Mouse (Mus musculus) limb, embryonic 13.5 days (tissue): ENCODE data around the gene Tnfrsf1a. TPM values are rescaled to one million over a fixed set of nuclear protein-coding genes. Genes with fewer than 3 reads are reported as not detected.

Experiments
- ATAC-seq: fragments of 200-750 bp; cut with Nextera tagmentation; 2 replicates; pipeline ENCODE4 v1.8.0; 2017; ENCODE audit warnings: low read depth, moderate number of reproducible peaks, moderate TSS enrichment; ENCODE audit not compliant: low FRiP score
- H3K27ac ChIP-seq: fragments of 300-500 bp; sonication (generic); 2 replicates; pipeline ENCODE4 v1.5.1; 2015; ENCODE audit warnings: inconsistent platforms, mild to moderate bottlenecking, moderate library complexity
- H3K27me3 ChIP-seq: fragments of 300-500 bp; sonication (generic); 2 replicates; pipeline ENCODE4 v1.6.1; 2015; ENCODE audit warnings: mild to moderate bottlenecking, inconsistent platforms
- H3K36me3 ChIP-seq: fragments of 300-500 bp; sonication (generic); 2 replicates; pipeline ENCODE4 v1.6.1; 2015; ENCODE audit warnings: inconsistent platforms, mild to moderate bottlenecking, moderate library complexity
- H3K4me1 ChIP-seq: fragments of 300-500 bp; sonication (generic); 2 replicates; pipeline ENCODE4 v1.6.1; 2015; ENCODE audit warnings: inconsistent platforms
- H3K4me2 ChIP-seq: fragments of 300-500 bp; sonication (generic); replicated peaks from 2 replicates; pipeline ENCODE4 v1.6.1; 2015; ENCODE audit warnings: inconsistent platforms, mild to moderate bottlenecking, moderate library complexity
- H3K4me3 ChIP-seq: fragments of 300-500 bp; sonication (generic); 2 replicates; pipeline ENCODE4 v1.5.1; 2015; ENCODE audit warnings: moderate library complexity, mild to moderate bottlenecking, inconsistent platforms
- H3K9ac ChIP-seq: fragments of 300-500 bp; sonication (generic); 2 replicates; pipeline ENCODE4 v1.6.1; 2015; ENCODE audit warnings: mild to moderate bottlenecking, inconsistent platforms
- H3K9me3 ChIP-seq: fragments of 300-500 bp; sonication (generic); 2 replicates; pipeline ENCODE4 v1.6.1; 2016; ENCODE audit warnings: inconsistent platforms
- WGBS: fragments of 180-500 bp; shearing (Covaris S2); methylation state at CpG from one replicate; pipeline ENCODE4 v1.1.7; 2015; 5-methylcytosine and 5-hydroxymethylcytosine counted together
- polyA plus RNA-seq: library from polyadenylated mRNA; unstranded; fragments of >200 nt; fragmentation: Nextera tagmentation; extraction: Ambion mirVana; gene quantifications from 2 replicates; pipeline ENCODE4 v1.2.1, GENCODE M21; 2015

Tnfrsf1a gene
- polyA plus RNA-seq, 1 experiment from 2014 or later: 71.4 TPM

- Histone ChIP-seq H3K27me3 (no peaks in the 10 kb centered on the region), H3K9ac (no peak overlapping the region), H3K36me3 (no peaks in the 10 kb centered on the region), H3K4me3 (no peak overlapping the region), H3K4me2 (no peak overlapping the region), H3K27ac (no peak overlapping the region), H3K9me3 (no peaks in the 10 kb centered on the region), H3K4me1 (0 out of 2 replicates have a peak, but pooled peaks cover 7% of the 10 kb centered on the region)
- WGBS: 91% methylated on average over 10 of the region's 10 CpGs
- no peak for ATAC-seq
Measured at GRCm38 (mm10) chr6:125407657-125408056, 58.5 kb downstream of the Tnfrsf1a start.

GRCm38 (mm10) chr6:125410551-125410950 is 61.4 kb downstream of the Tnfrsf1a start:
- no peaks in the 10 kb centered on the region for H3K27me3 ChIP-seq
- H3K36me3 ChIP-seq: no peaks in the 10 kb centered on the region
- 0 out of 2 replicates have a peak, but pooled peaks cover 7% of the 10 kb centered on the region for H3K4me1 ChIP-seq
- 67% methylated on average over 11 of the region's 11 CpGs for WGBS
- H3K4me3 ChIP-seq: no peak overlapping the region
- H3K4me2 ChIP-seq: no peak overlapping the region
- no peak overlapping the region for H3K9ac ChIP-seq
- no peak overlapping the region for H3K27ac ChIP-seq
- ATAC-seq: no peak
- H3K9me3 ChIP-seq: no peaks in the 10 kb centered on the region

GRCm38 (mm10) chr6:125410995-125411547 is 61.9 kb downstream of the Tnfrsf1a start:
- WGBS: 57% methylated on average over 8 of the region's 8 CpGs
- no peaks in the 10 kb centered on the region for H3K9me3 ChIP-seq
- ATAC-seq: no peak
- H3K4me3 ChIP-seq: no peak overlapping the region
- H3K36me3 ChIP-seq: no peaks in the 10 kb centered on the region
- no peaks in the 10 kb centered on the region for H3K27me3 ChIP-seq
- H3K27ac ChIP-seq: no peak overlapping the region
- no peak overlapping the region for H3K4me2 ChIP-seq
- no peak overlapping the region for H3K9ac ChIP-seq
- H3K4me1 ChIP-seq: 0 out of 2 replicates have a peak, but pooled peaks cover 7% of the 10 kb centered on the region

- Histone ChIP-seq H3K4me1 (0 out of 2 replicates have a peak, but pooled peaks cover 7% of the 10 kb centered on the region), H3K4me3 (no peak overlapping the region), H3K36me3 (no peaks in the 10 kb centered on the region), H3K27me3 (no peaks in the 10 kb centered on the region), H3K27ac (no peak overlapping the region), H3K9me3 (no peaks in the 10 kb centered on the region), H3K9ac (no peak overlapping the region), H3K4me2 (no peak overlapping the region)
- 88% methylated on average over 6 of the region's 6 CpGs for WGBS
- no peak for ATAC-seq
Measured at GRCm38 (mm10) chr6:125411661-125412060, 62.5 kb downstream of the Tnfrsf1a start.

Other genes starting within 250 kb of the Tnfrsf1a start
- gene Nop2, start 217.5 kb upstream of the Tnfrsf1a start, polyA plus RNA-seq: 65.6 and 67.1 TPM in 2 replicates
- gene Iffo1, start 204.1 kb upstream of the Tnfrsf1a start, polyA plus RNA-seq: 31.5 and 33.1 TPM in 2 replicates
- 1,893 and 1,983 TPM in 2 replicates for gene Gapdh, start 182.9 kb upstream of the Tnfrsf1a start, polyA plus RNA-seq
- gene Ncapd2, start 157.7 kb upstream of the Tnfrsf1a start, polyA plus RNA-seq: 146 and 148 TPM in 2 replicates
- 212 and 213 TPM in 2 replicates for gene Mrpl51, start 157.6 kb upstream of the Tnfrsf1a start, polyA plus RNA-seq
- gene Vamp1, start 133.8 kb upstream of the Tnfrsf1a start, polyA plus RNA-seq: 6.1 and 7.0 TPM in 2 replicates
- 3.1 and 3.2 TPM in 2 replicates for gene Tapbpl, start 117.5 kb upstream of the Tnfrsf1a start, polyA plus RNA-seq
- gene Cd27, start 112.4 kb upstream of the Tnfrsf1a start, polyA plus RNA-seq: 2.5 and 3.8 TPM in 2 replicates
- 0.80 and 0.91 TPM in 2 replicates for gene Tuba3a, start 63.3 kb upstream of the Tnfrsf1a start, polyA plus RNA-seq
- 45.1 and 46.2 TPM in 2 replicates for gene Ltbr, start 35.5 kb upstream of the Tnfrsf1a start, polyA plus RNA-seq
- 1.1 and 1.4 TPM in 2 replicates for gene Scnn1a, start 28.7 kb upstream of the Tnfrsf1a start, polyA plus RNA-seq
- 0.67 and 0.86 TPM in 2 replicates for gene Plekhg6, start 31.4 kb downstream of the Tnfrsf1a start, polyA plus RNA-seq
- 157 and 174 TPM in 2 replicates for gene Cd9, start 145.4 kb downstream of the Tnfrsf1a start, polyA plus RNA-seq
- gene Vwf, start 197.4 kb downstream of the Tnfrsf1a start, polyA plus RNA-seq: 6.7 and 6.9 TPM in 2 replicates